Mouse (Mus musculus) natural killer cell, adult 2 months (primary cell): ENCODE measurements around the gene Gm20696.
A peak's percentile ranks its signal among the peaks of the same experiment; 100 is the strongest.

Experiments used
- DNase-seq, 2 experiments: peaks; one replicate each; pipeline ENCODE4 v3.0.0; 2022; ENCODE audit warnings: low spot score in 2 of 2

Gm20696 gene

DNA sequence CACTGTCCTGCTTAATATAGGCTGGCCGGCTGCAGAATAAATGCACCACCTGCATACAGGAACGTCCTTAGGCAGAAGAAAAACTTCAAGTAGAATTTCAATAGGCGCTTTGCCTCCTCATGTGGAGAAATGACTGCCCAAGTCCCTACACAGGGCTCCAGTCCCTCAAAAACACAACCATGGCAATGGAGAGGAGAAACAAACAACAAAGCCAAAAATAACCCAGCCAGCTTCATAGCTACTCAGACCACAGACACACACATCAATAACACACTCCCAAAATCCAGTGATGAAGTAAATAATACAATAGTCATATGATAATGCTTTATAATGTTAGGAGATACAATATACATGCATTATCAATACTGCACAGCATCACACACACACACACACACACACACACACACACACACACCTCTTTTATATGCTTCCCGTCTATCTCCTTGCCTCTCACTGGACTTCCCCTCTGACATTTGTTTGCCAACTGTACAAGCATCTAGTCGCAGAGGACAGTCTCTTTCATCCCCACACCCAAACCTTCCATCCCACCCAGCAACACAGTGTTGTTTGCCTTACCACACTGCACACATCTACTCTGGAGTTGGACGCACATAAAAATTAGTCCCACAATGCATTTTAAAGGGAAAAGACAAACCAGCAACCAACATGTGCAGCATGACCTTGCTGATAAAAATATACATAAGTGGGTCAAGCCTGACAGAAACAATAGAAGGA lies 306.7 kb downstream of the Gm20696 start:
- DNase-seq, result no peak

DNA sequence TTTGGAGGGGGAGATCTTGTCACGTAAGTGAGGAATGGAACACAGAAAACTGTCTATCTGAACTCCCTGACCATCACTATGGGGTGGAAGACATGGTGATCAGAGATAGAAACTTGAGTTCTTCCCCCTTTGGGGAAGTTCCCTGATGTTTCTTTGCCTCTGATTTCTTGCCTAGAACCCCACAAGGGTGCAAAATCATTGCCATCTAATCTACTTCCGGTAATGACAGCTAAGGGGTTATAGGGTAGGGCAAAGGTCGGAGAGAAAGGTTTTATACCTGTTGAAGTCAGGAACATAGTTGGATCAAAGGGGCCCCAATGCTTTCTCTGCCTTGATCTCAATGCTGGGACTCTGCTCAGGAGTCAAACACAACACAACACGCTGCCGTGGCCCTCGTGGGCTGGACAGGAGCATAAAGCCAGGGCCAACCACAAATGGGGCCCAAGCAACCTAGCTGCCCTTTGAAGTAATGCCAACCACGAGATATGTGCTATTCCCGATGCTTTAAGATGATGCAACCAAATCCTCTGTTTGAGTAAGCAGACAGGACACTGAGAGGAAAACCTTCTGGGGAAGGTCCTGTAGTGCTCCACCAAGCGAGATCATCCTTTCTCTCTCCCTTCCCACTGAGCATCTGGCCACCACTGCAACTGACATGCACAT lies 307.4 kb downstream of the Gm20696 start:
- DNase-seq, result peak in 1 of 2 experiments; percentile 2

- no peak for DNase-seq
Measured at GRCm38 (mm10) chr6:99357931-99358330, 308.7 kb downstream of the Gm20696 start.

- DNase-seq, result no peak
Measured at GRCm38 (mm10) chr6:99354338-99354737, 312.3 kb downstream of the Gm20696 start.

- DNase-seq, result no peak
Measured at GRCm38 (mm10) chr6:99353441-99353840, 313.2 kb downstream of the Gm20696 start.

GRCm38 (mm10) chr6:99350566-99350965 lies 316.0 kb downstream of the Gm20696 start:
- DNase-seq, result peak in 1 of 2 experiments; percentile 26

DNA sequence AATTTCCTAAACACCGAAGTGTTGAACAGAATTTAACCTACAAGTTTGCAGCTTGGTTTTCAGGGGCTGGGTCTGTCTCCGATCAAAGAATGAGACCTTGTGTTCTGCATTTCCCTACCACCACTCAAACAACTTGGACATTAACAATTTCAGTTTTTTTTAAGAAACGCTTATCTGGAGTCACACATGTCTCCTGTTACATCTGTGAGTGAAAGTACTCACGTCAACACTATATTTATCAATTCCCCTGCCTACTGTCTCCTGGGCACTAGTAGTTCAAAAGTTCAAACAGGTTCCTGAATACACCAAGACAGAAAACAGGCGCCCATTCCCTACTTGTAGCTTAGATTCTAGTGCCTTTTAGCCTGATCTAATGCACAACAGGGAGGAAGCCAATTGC lies 316.4 kb downstream of the Gm20696 start:
- DNase-seq, result no peak

DNA sequence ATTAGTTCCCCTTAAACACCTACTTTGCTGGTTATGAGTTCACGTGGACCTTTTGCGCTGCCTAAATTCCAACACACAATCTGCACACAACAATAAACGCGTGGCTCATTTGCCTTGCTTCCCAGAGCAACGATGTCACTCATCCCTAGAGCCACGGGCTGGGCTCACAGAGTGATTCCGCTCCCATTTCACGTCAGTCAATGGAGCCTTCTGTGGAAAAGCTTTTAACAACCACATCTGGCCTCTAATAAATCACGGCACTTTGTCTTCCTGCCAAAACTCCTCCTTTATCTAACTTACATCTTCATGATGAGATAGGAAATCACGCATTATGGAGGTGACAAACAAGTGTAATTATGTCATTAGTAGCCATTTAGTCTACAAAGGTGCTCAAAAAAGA lies 318.8 kb downstream of the Gm20696 start:
- no peak for DNase-seq

- DNase-seq, result no peak
Measured at GRCm38 (mm10) chr6:99344966-99345365, 321.6 kb downstream of the Gm20696 start.

DNA sequence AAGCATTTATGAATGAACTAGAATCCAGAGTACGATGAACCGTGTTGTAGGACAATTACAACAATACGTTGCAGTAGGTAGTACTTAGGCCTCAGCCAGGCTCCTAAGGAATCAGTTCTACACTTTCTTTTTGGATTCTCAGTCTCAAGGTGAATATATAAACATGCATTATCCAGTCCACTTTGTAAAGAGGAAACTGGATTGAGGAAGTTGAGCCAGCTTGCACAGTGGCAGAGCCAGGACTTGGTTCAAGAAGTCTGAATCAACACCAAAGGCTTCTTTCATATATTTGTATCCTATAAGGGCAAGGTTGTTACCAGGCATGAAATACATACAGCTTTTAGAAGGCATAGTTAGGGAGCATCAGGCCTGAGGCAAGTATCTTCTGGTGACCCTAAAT lies 322.2 kb downstream of the Gm20696 start:
- no peak for DNase-seq

- no peak for DNase-seq
Measured at GRCm38 (mm10) chr6:99343815-99344214, 322.8 kb downstream of the Gm20696 start.

DNA sequence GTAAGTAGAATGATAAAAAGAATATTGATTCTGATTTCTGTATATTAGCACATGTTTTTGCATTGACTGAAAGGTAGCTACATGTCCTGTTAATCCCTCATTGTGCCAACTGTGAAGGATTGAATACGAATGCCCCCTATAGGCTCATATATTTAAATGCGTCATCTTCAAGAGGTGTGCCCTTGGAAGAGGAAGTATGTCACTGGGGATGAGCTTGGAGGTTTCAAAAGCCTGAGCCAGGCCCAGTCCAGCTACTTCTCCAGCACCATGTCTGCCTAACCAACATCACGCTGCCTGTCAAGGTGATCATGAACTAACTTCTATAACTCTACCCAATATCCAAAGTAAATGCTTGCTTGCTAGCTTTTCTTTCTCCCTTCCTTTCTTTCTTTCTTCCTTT lies 324.2 kb downstream of the Gm20696 start:
- peak in 1 of 2 experiments; percentile 57 for DNase-seq

GRCm38 (mm10) chr6:99340902-99341301 lies 325.7 kb downstream of the Gm20696 start:
- no peak for DNase-seq

GRCm38 (mm10) chr6:99339986-99340721 lies 326.4 kb downstream of the Gm20696 start:
- no peak for DNase-seq

DNA sequence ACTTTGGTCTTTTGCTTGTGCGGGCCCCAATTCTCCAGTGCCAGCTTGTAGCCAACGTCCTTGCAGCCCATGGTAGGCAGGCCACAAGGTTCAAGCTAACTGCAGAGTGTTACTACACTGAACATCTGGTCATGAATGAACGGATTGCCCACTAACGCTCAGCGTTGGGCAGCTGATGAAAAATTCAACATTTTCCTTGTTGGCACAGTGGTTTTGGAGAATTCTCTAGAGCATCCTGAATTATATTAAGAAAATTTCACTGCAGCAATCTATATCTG lies 327.3 kb downstream of the Gm20696 start:
- DNase-seq, result no peak

DNA sequence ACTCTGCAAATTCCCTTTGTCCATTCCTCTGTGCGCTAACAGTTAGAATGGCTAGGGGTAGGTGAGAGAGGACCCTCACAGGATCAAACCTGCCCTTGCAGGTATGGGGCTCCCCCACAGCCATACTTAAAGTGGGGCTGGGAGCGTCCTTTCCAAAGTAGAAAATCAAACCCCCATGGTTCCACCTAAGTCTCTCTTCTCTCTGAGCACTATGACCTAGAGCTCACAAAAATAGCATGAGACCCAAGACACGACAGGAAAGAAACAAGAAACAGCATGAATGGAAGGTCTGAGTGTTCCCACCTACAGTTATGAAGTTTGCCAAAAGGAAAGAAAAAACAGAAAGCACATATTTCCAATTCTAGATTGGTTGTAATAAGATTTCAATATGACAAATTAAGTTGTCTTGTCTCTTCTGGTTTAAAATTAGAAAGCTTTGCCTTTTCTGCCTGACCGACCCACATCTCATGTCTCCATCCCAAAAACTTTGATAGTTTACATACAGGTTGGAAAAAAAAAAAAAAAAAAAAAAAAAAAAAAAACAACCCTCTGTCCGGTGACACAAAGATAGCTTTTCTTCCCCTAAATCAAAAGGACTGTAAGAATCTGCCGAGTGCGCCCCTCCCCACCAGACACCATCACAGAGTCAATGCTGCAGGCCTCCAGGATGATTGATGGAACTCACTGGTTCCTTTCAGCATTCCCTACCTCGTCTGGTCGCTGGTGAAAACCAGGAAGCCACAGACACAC lies 327.8 kb downstream of the Gm20696 start:
- no peak for DNase-seq

GRCm38 (mm10) chr6:99338174-99338573 lies 328.4 kb downstream of the Gm20696 start:
- DNase-seq, result no peak

- DNase-seq, result no peak
Measured at GRCm38 (mm10) chr6:99337575-99337974, 329.0 kb downstream of the Gm20696 start.

GRCm38 (mm10) chr6:99336191-99336590 lies 330.4 kb downstream of the Gm20696 start:
- no peak for DNase-seq

DNA sequence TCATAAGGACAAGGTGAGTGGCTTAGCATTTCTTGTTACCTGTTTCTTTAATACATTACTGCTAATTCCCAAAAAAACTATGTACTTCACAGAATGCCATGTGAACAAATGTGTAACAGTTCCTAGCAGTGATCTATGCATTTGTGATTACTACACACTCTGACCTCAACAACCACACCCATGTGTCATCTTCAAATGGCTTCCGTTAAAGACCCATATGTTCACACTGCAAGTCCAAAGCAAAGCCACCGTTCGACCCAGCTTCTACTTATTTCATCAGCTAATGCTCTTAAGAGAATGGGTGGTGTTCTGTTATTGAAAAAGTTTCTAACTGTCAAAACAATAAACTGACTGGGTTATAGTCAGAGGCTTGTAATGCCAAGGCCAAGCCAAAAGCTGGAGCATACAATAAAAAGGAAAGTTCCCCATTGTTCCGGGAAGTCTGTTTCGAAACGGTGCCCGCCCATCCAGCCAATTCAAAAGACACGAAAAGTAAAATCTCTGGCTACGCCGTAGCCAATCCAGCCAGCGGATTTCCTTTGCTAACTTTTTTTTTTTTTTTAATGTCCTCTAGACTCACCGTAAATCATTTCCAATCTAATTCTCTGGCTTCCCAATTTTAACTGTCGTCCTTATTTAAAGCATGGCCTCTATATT lies 331.3 kb downstream of the Gm20696 start:
- DNase-seq, result peak in 1 of 2 experiments; percentile 23

GRCm38 (mm10) chr6:99334255-99334654 lies 332.3 kb downstream of the Gm20696 start:
- no peak for DNase-seq

GRCm38 (mm10) chr6:99333127-99333526 lies 333.5 kb downstream of the Gm20696 start:
- no peak for DNase-seq
